Mouse (Mus musculus) forebrain, embryonic 13.5 days (tissue): ENCODE measurements around the gene Gm9774. TPM values are rescaled to one million over a fixed set of nuclear protein-coding genes. Genes with fewer than 3 reads are reported as not detected.

Source experiments
- polyA plus RNA-seq: library from polyadenylated mRNA; unstranded; fragments of >200 nt; fragmentation: Nextera tagmentation; extraction: Ambion mirVana; gene quantifications from 2 replicates; pipeline ENCODE4 v1.2.1, GENCODE M21; 2015

The Gm9774 gene
- polyA plus RNA-seq, 1 experiment from 2014 or later: 10.3 TPM

Other genes with a start within 250 kb of the Gm9774 start
- not detected in 2 replicates for gene Sprr2a1, start 213.6 kb downstream of the Gm9774 start, polyA plus RNA-seq
- gene Sprr2a2, start 213.5 kb downstream of the Gm9774 start, polyA plus RNA-seq: not detected in 2 replicates
- gene Sprr2a3, start 144.0 kb downstream of the Gm9774 start, polyA plus RNA-seq: not detected in 2 replicates
- gene Sprr2b, start 112.8 kb downstream of the Gm9774 start, polyA plus RNA-seq: not detected in 2 replicates
- not detected in 2 replicates for gene Sprr2d, start 90.3 kb downstream of the Gm9774 start, polyA plus RNA-seq
- not detected in 2 replicates for gene Sprr2e, start 77.3 kb downstream of the Gm9774 start, polyA plus RNA-seq
- not detected in 2 replicates for gene Sprr2f, start 64.2 kb downstream of the Gm9774 start, polyA plus RNA-seq
- not detected in 2 replicates for gene Sprr2h, start 43.7 kb downstream of the Gm9774 start, polyA plus RNA-seq
- not detected in 2 replicates for gene Sprr2i, start 21.4 kb downstream of the Gm9774 start, polyA plus RNA-seq
- not detected in 2 replicates for gene Sprr2j-ps, start 11.3 kb downstream of the Gm9774 start, polyA plus RNA-seq
- not detected in 2 replicates for gene Sprr2k, start 3.2 kb upstream of the Gm9774 start, polyA plus RNA-seq
- not detected in 2 replicates for gene Sprr1b, start 9.4 kb upstream of the Gm9774 start, polyA plus RNA-seq
- not detected in 2 replicates for gene Sprr3, start 29.3 kb upstream of the Gm9774 start, polyA plus RNA-seq
- gene Sprr1a, start 56.5 kb upstream of the Gm9774 start, polyA plus RNA-seq: not detected in 2 replicates
- not detected in 2 replicates for gene Sprr4, start 71.1 kb upstream of the Gm9774 start, polyA plus RNA-seq
- not detected in 2 replicates for gene 2310046K23Rik, start 105.1 kb upstream of the Gm9774 start, polyA plus RNA-seq
- not detected in 2 replicates for gene Ivl, start 144.3 kb upstream of the Gm9774 start, polyA plus RNA-seq
- gene Smcp, start 159.6 kb upstream of the Gm9774 start, polyA plus RNA-seq: not detected in 2 replicates
- gene 2210017I01Rik, start 178.1 kb upstream of the Gm9774 start, polyA plus RNA-seq: not detected in 2 replicates
- not detected in 2 replicates for gene Lce6a, start 192.2 kb upstream of the Gm9774 start, polyA plus RNA-seq
- gene Lce1a1, start 218.9 kb upstream of the Gm9774 start, polyA plus RNA-seq: not detected in 2 replicates
- not detected in 2 replicates for gene Lce1b, start 227.5 kb upstream of the Gm9774 start, polyA plus RNA-seq
- not detected in 2 replicates for gene Lce1a2, start 240.9 kb upstream of the Gm9774 start, polyA plus RNA-seq
- not detected in 2 replicates for gene Lce1c, start 249.8 kb upstream of the Gm9774 start, polyA plus RNA-seq